Mouse (Mus musculus) CH12.LX (cell line): Measurements from ENCODE around the gene Tspan33. TPM values are rescaled to one million over a fixed set of nuclear protein-coding genes. Genes with fewer than 3 reads are reported as not detected.
"Not testable (repeated sequence)": the region's sequence is repeated elsewhere in the genome, so short reads cannot be mapped to it uniquely, and the experiment has no call there.

Source experiments
- DNase-seq: peaks from one replicate; pipeline ENCODE4 v3.0.0-alpha.2; 2013; ENCODE audit errors: extremely low read depth
- H3K27ac ChIP-seq: 2 replicates; pipeline ENCODE4 v1.5.1; 2012; ENCODE audit warnings: low read depth, mild to moderate bottlenecking, control low read depth, moderate library complexity; ENCODE audit not compliant: insufficient read depth
- H3K27me3 ChIP-seq: replicated peaks from 2 replicates; pipeline ENCODE3; 2012; ENCODE audit warnings: inconsistent platforms
- H3K36me3 ChIP-seq, 2 experiments: replicated peaks in 1 of 2; 2 replicates each; pipeline versions ENCODE3 to v1.6.1; 2012; ENCODE audit warnings: inconsistent platforms in 1 of 2, low read length in 1 of 2, mild to moderate bottlenecking in 1 of 2, mixed read lengths in 1 of 2, moderate library complexity in 1 of 2; ENCODE audit not compliant: control insufficient read depth in 1 of 2, insufficient read depth in 1 of 2
- H3K4me1 ChIP-seq, 2 experiments: 2 replicates each; pipeline ENCODE4 v1.6.1; 2012; ENCODE audit warnings: inconsistent platforms in 1 of 2, moderate library complexity in 1 of 2; ENCODE audit not compliant: insufficient read depth in 2 of 2, control insufficient read depth in 1 of 2
- H3K4me2 ChIP-seq: 2 replicates; pipeline ENCODE4 v1.6.1; 2012; ENCODE audit warnings: low read depth, mild to moderate bottlenecking, control low read depth; ENCODE audit not compliant: poor library complexity, insufficient read depth, severe bottlenecking
- H3K4me3 ChIP-seq, 3 experiments: fragments of 150-350 bp in 1 of 3; sonication (generic) in 1 of 3; replicated peaks in 1 of 3; 2 replicates each; pipeline versions ENCODE3 to v1.5.1; 2011 to 2012; ENCODE audit warnings: low read depth in 2 of 3, low read length in 2 of 3, mild to moderate bottlenecking in 2 of 3, moderate library complexity in 2 of 3, control low read depth in 1 of 3, improper control_type of control experiment in 1 of 3, inconsistent platforms in 1 of 3, mixed read lengths in 1 of 3; ENCODE audit not compliant: poor library complexity in 1 of 3
- H3K79me2 ChIP-seq: replicated peaks from 2 replicates; pipeline ENCODE4 v1.6.1; 2012; ENCODE audit warnings: mild to moderate bottlenecking, moderate library complexity; ENCODE audit not compliant: control insufficient read depth, poor library complexity, insufficient read depth, severe bottlenecking; ENCODE audit errors: extremely low read depth
- H3K9ac ChIP-seq: 2 replicates; pipeline ENCODE4 v1.6.1; 2012; ENCODE audit warnings: low read depth, mild to moderate bottlenecking, control low read depth, moderate library complexity; ENCODE audit not compliant: insufficient read depth
- H3K9me3 ChIP-seq: replicated peaks from 2 replicates; pipeline ENCODE3; 2012; ENCODE audit warnings: low read length, inconsistent platforms, mixed read lengths
- CTCF ChIP-seq, 2 experiments: IDR thresholded peaks in 1 of 2; conservative IDR thresholded peaks in 1 of 2; 2 replicates each; pipeline ENCODE4 v1.5.1; 2011 to 2012; ENCODE audit warnings: low read depth in 2 of 2, low read length in 2 of 2, improper control_type of control experiment in 1 of 2, inconsistent platforms in 1 of 2, mild to moderate bottlenecking in 1 of 2, moderate library complexity in 1 of 2
- ELF1 ChIP-seq: IDR thresholded peaks from 2 replicates; pipeline ENCODE4 v1.6.1; 2014; ENCODE audit warnings: low read depth, mild to moderate bottlenecking, inconsistent platforms, low read length, improper control_type of control experiment
- GABPA ChIP-seq: IDR thresholded peaks from 2 replicates; pipeline ENCODE4 v1.6.1; 2012; ENCODE audit warnings: low read depth, low read length, improper control_type of control experiment, inconsistent platforms; ENCODE audit not compliant: insufficient replicate concordance
- JUND ChIP-seq: conservative IDR thresholded peaks from 2 replicates; pipeline ENCODE4 v1.6.1; 2011; ENCODE audit warnings: low read depth, low read length, improper control_type of control experiment
- POLR2A ChIP-seq: IDR thresholded peaks from 2 replicates; pipeline ENCODE4 v1.6.1; 2011; ENCODE audit warnings: low read depth, mild to moderate bottlenecking, improper control_type of control experiment, low read length
- RAD21 ChIP-seq: IDR thresholded peaks from 2 replicates; pipeline ENCODE4 v1.6.1; 2011; ENCODE audit warnings: low read depth, mild to moderate bottlenecking, low read length, improper control_type of control experiment, moderate library complexity
- SMC3 ChIP-seq: IDR thresholded peaks from 2 replicates; pipeline ENCODE4 v1.6.1; 2011; ENCODE audit warnings: low read depth, low read length, improper control_type of control experiment
- TCF12 ChIP-seq: IDR thresholded peaks from 2 replicates; pipeline ENCODE4 v1.6.1; 2014; ENCODE audit warnings: low read depth, mild to moderate bottlenecking, inconsistent platforms, low read length, improper control_type of control experiment
- ZKSCAN1 ChIP-seq: IDR thresholded peaks from 2 replicates; pipeline ENCODE4 v1.6.1; 2012; ENCODE audit warnings: low read depth, inconsistent platforms, low read length, improper control_type of control experiment, borderline replicate concordance
- dilution Hi-C: fragments of 300-500 bp; cut with MboI; formaldehyde crosslinking; loops from 2 replicates; pipeline ENCODE4 v1.14.3; 2020; ENCODE audit warnings: low sequenced_read_pairs; ENCODE audit not compliant: extremely low pct_unique_long_range_greater_than_20kb, extremely low pct_ligation_motif_present
- in situ Hi-C: fragments of 300-500 bp; cut with MboI; formaldehyde crosslinking; loops from 3 replicates; pipeline ENCODE4 v1.14.3; 2019; ENCODE audit warnings: low sequenced_read_pairs, low pct_ligation_motif_present, low pct_unique_long_range_greater_than_20kb, mixed read lengths
- polyA plus RNA-seq: library from polyadenylated mRNA; unstranded; fragments of >175 nt; gene quantifications from 2 replicates; pipeline ENCODE4 v1.2.1, GENCODE M21; 2012; ENCODE audit warnings: low read depth; ENCODE audit not compliant: insufficient read length
- total RNA-seq, 2 experiments: library from RNA; depleted of rRNA; stranded (reverse); fragments of 300-350 nt in 1 of 2; fragments of >200 nt in 1 of 2; gene quantifications; 2 replicates each; pipeline ENCODE4 v1.2.3; 2012 to 2014

Gene Tspan33
- total and polyA plus RNA-seq, 3 experiments: 8.5 to 12.2 (median 10.4) TPM

GRCm38 (mm10) chr6:29758417-29758816 lies 64.4 kb downstream of the Tspan33 start:
- peak; percentile 85 for DNase-seq
- no peak overlapping the region for H3K9ac ChIP-seq
- TF ChIP-seq SMC3 (peak; percentile 80), RAD21 (peak; percentile 71), ELF1 (0 out of 2 replicates have a peak, but pooled peaks have one; percentile 21), TCF12 (peak; percentile 24; the same call in 1 of the 2 replicates), JUND (no peak), CTCF (conservative IDR thresholded peaks at IDR 0.05 in 1 of 2, IDR thresholded peaks at IDR 0.05 in 1 of 2; ENCODE audit: low read depth in 2 of 2, low read length in 2 of 2) (peak; percentile 80 to 88), POLR2A (no peak), GABPA (no peak)
- no peaks in the 10 kb centered on the region for H3K9me3 ChIP-seq
- in situ Hi-C loops: loop anchor here (5.0 kb wide), 1 partner anchor 46 kb away; no protein-coding TSS in a partner anchor
- H3K4me2 ChIP-seq: no peak overlapping the region
- H3K4me1 ChIP-seq: peaks cover 0 to 3% of the 10 kb centered on the region in 2 experiments; a peak in 3 of 4 replicates
- dilution Hi-C loops: no loop called here
- no peaks in the 10 kb centered on the region for H3K27me3 ChIP-seq
- no peaks in the 10 kb centered on the region for H3K79me2 ChIP-seq
- no peak overlapping the region for H3K27ac ChIP-seq
- H3K36me3 ChIP-seq: no peaks in the 10 kb centered on the region
- H3K4me3 ChIP-seq: no peak overlapping the region

- H3K27ac ChIP-seq: no peak overlapping the region
- H3K79me2 ChIP-seq: no peaks in the 10 kb centered on the region
- peaks cover 0 to 3% of the 10 kb centered on the region in 2 experiments; a peak in 3 of 4 replicates for H3K4me1 ChIP-seq
- in situ Hi-C loops: loop anchor here (5.0 kb wide), 1 partner anchor 47 kb away; no protein-coding TSS in a partner anchor
- no peaks in the 10 kb centered on the region for H3K36me3 ChIP-seq
- TF ChIP-seq ZKSCAN1: no peak
- dilution Hi-C loops: no loop called here
- H3K4me3 ChIP-seq: no peak overlapping the region
- H3K9me3 ChIP-seq: no peaks in the 10 kb centered on the region
- no peak overlapping the region for H3K4me2 ChIP-seq
- no peaks in the 10 kb centered on the region for H3K27me3 ChIP-seq
- no peak overlapping the region for H3K9ac ChIP-seq
- DNase-seq: no peak
Observed at GRCm38 (mm10) chr6:29759012-29759679, 65.1 kb downstream of the Tspan33 start.

DNA sequence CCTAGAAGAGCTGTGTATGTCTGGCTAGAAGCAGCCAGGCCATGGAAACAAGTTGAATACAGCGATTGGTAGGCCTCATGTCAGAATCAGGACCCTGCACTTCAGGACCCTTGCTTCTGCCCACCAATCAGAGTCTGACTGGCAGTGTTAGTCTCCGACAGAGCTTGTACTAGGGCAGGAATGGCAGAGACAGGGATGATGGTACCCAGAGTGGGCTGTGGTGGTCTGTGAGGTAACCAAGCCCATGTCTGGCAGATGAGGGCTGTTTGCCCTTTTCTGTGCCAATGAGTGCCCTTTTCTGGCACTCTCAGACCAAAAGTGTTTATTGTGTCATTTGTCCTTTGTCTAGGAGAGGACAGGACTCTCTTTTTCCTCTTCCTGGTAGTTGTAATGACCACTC lies 66.4 kb downstream of the Tspan33 start:
- DNase-seq, H3K4me3 ChIP-seq, H3K27me3 ChIP-seq, H3K9ac ChIP-seq, H3K79me2 ChIP-seq, in situ Hi-C loops, H3K4me2 ChIP-seq, H3K27ac ChIP-seq, dilution Hi-C loops, H3K4me1 ChIP-seq, H3K9me3 ChIP-seq, H3K36me3 ChIP-seq: not testable (repeated sequence)
